Mouse (Mus musculus) lung, postnatal 36 days (tissue): ENCODE results near the gene Hgf.

Experiments used
- DNase-seq: peaks from one replicate; pipeline ENCODE4 v3.0.0; 2022; ENCODE audit warnings: mixed read lengths

Gene Hgf

GRCm38 (mm10) chr5:16553304-16554047 lies at the start of gene Hgf:
TSS of gene Hgf (plus strand) at chr5:16553495.
- DNase-seq = peak; percentile 60

- no peak for DNase-seq
Observed at GRCm38 (mm10) chr5:16506702-16507350, 46.5 kb upstream of the Hgf start.

- DNase-seq = no peak
Observed at GRCm38 (mm10) chr5:16531619-16532277, 21.5 kb upstream of the Hgf start.

- DNase-seq = no peak
Observed at GRCm38 (mm10) chr5:16538067-16538466, 15.2 kb upstream of the Hgf start.

GRCm38 (mm10) chr5:16541561-16542116 lies 11.7 kb upstream of the Hgf start:
- peak; percentile 23 for DNase-seq

GRCm38 (mm10) chr5:16547490-16547889 lies 5.8 kb upstream of the Hgf start:
- DNase-seq = no peak

GRCm38 (mm10) chr5:16552647-16553046 lies 648 bp upstream of the Hgf start:
- DNase-seq = peak; percentile 16

GRCm38 (mm10) chr5:16560247-16560646 lies 7.0 kb downstream of the Hgf start:
- no peak for DNase-seq

- DNase-seq = no peak
Observed at GRCm38 (mm10) chr5:16568997-16569396, 15.7 kb downstream of the Hgf start.

- DNase-seq = no peak
Observed at GRCm38 (mm10) chr5:16577882-16578742, 24.8 kb downstream of the Hgf start.

- no peak for DNase-seq
Observed at GRCm38 (mm10) chr5:16595699-16596098, 42.4 kb downstream of the Hgf start.

GRCm38 (mm10) chr5:16597996-16598395 lies 44.7 kb downstream of the Hgf start:
- no peak for DNase-seq

- no peak for DNase-seq
Observed at GRCm38 (mm10) chr5:16601463-16601862, 48.2 kb downstream of the Hgf start.

- DNase-seq = no peak
Observed at GRCm38 (mm10) chr5:16632996-16633395, 79.7 kb downstream of the Hgf start.

GRCm38 (mm10) chr5:16646417-16646816 lies 93.1 kb downstream of the Hgf start:
- no peak for DNase-seq

- no peak for DNase-seq
Observed at GRCm38 (mm10) chr5:16647701-16648100, 94.4 kb downstream of the Hgf start.

- no peak for DNase-seq
Observed at GRCm38 (mm10) chr5:16650240-16650639, 96.9 kb downstream of the Hgf start.

- peak; percentile 4 for DNase-seq
Observed at GRCm38 (mm10) chr5:16654022-16654421, 100.7 kb downstream of the Hgf start.
